Mouse (Mus musculus) testis, adult 2 months (tissue): ENCODE data around the gene Scn8a.

ENCODE experiments used
- CTCF ChIP-seq: fragments of 200-500 bp; IDR thresholded peaks from 2 replicates; pipeline ENCODE4 v1.5.1; 2012; ENCODE audit warnings: low read depth, mild to moderate bottlenecking, inconsistent platforms, low read length, moderate library complexity; ENCODE audit not compliant: control insufficient read depth, insufficient read depth, insufficient replicate concordance
- POLR2A ChIP-seq: fragments of 200-500 bp; IDR thresholded peaks from 2 replicates; pipeline ENCODE4 v1.6.1; 2012; ENCODE audit warnings: low read depth, mild to moderate bottlenecking, inconsistent platforms, low read length, moderate library complexity; ENCODE audit not compliant: control insufficient read depth

GRCm38 (mm10) chr15:101051869-101052268, 182.2 kb downstream of the Scn8a start:
- no peak for TF ChIP-seq POLR2A
- no peak for TF ChIP-seq CTCF
